Mouse (Mus musculus) E14TG2a.4 (cell line): ENCODE data around the gene Man1c1.

Source experiments
- CTCF ChIP-seq: conservative IDR thresholded peaks from 2 replicates; pipeline ENCODE4 v1.5.1; 2014; ENCODE audit warnings: low read length
- NANOG ChIP-seq: IDR thresholded peaks from 2 replicates; pipeline ENCODE4 v1.6.1; 2014; ENCODE audit warnings: borderline replicate concordance, low read length, mixed read lengths

GRCm38 (mm10) chr4:134548169-134548938 lies 155.7 kb downstream of the Man1c1 start:
- TF ChIP-seq CTCF (no peak), NANOG (no peak)
